Mouse (Mus musculus) lung, postnatal 0 days (tissue): Measurements from ENCODE around the gene Hoxc5. TPM values are rescaled to one million over a fixed set of nuclear protein-coding genes. Genes with fewer than 3 reads are reported as not detected.

ENCODE experiments used
- ATAC-seq: fragments of 200-750 bp; cut with Nextera tagmentation; 2 replicates; pipeline ENCODE4 v1.8.0; 2017; ENCODE audit warnings: moderate library complexity
- DNase-seq: peaks from one replicate; pipeline ENCODE4 v3.0.0-alpha.2; 2016; ENCODE audit warnings: low spot score
- H3K27ac ChIP-seq: fragments of 300-500 bp; sonication (generic); 2 replicates; pipeline ENCODE4 v1.5.1; 2014; ENCODE audit warnings: antibody characterized with exemption, mild to moderate bottlenecking, low read length, mixed read lengths
- H3K27me3 ChIP-seq: fragments of 300-500 bp; sonication (generic); replicated peaks from 2 replicates; pipeline ENCODE4 v1.6.1; 2014; ENCODE audit warnings: low read length, mixed read lengths; ENCODE audit not compliant: insufficient read depth
- H3K36me3 ChIP-seq: fragments of 300-500 bp; sonication (generic); 2 replicates; pipeline ENCODE4 v1.6.1; 2014; ENCODE audit warnings: low read length, mixed read lengths; ENCODE audit not compliant: insufficient read depth
- H3K4me1 ChIP-seq: fragments of 300-500 bp; sonication (generic); 2 replicates; pipeline ENCODE4 v1.6.1; 2014; ENCODE audit warnings: antibody characterized with exemption, low read depth, low read length, mixed read lengths; ENCODE audit not compliant: insufficient read depth
- H3K4me2 ChIP-seq: fragments of 300-500 bp; sonication (generic); replicated peaks from 2 replicates; pipeline ENCODE4 v1.6.1; 2014; ENCODE audit warnings: low read depth, mild to moderate bottlenecking, low read length, moderate library complexity, mixed read lengths
- H3K4me3 ChIP-seq: fragments of 300-500 bp; sonication (generic); 2 replicates; pipeline ENCODE4 v1.5.1; 2014; ENCODE audit warnings: low read depth, low read length
- H3K9ac ChIP-seq: fragments of 300-500 bp; sonication (generic); replicated peaks from 2 replicates; pipeline ENCODE4 v1.6.1; 2014; ENCODE audit warnings: low read depth, mild to moderate bottlenecking
- H3K9me3 ChIP-seq: fragments of 300-500 bp; sonication (generic); 2 replicates; pipeline ENCODE4 v1.6.1; 2016; ENCODE audit warnings: low read length, mixed read lengths
- CTCF ChIP-seq: IDR thresholded peaks from 2 replicates; pipeline ENCODE4 v1.5.1; 2016; ENCODE audit warnings: antibody characterized with exemption, mild to moderate bottlenecking
- EP300 ChIP-seq: IDR thresholded peaks from 2 replicates; pipeline ENCODE4 v1.6.1; 2016; ENCODE audit warnings: antibody characterized with exemption, mild to moderate bottlenecking, control low read depth
- WGBS: fragments of 180-500 bp; shearing (Covaris S2); extraction: QIAGEN DNeasy Blood & Tissue Kit; methylation state at CpG from one replicate; pipeline ENCODE4 v1.1.7; 2014; 5-methylcytosine and 5-hydroxymethylcytosine counted together
- polyA plus RNA-seq: library from polyadenylated mRNA; unstranded; fragments of >200 nt; fragmentation: Nextera tagmentation; extraction: Ambion mirVana; gene quantifications from 2 replicates; pipeline ENCODE4 v1.2.1, GENCODE M21; 2015

The Hoxc5 gene
- polyA plus RNA-seq, 1 experiment from 2014 or later = not detected

DNA sequence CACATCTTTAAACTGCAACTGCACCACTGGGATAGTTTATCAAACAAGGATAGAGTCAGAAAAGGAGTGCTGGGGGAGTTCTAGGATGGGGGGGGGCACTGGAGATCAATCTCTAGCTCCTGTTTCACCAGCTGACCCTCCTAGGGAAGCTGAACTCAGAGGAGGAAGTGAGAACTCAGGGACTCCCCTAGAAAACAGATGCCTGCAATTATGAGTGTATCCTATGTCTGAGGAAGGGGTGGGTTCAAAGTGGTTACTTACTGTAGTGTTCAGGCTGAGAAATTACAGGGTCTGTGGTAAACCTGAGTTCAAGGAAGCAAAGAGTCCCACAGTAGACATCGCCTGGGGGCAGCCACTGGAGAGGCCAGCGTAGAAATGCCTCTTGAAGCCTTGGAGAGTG lies 84.4 kb downstream of the Hoxc5 start:
- Histone ChIP-seq H3K4me1 (no peaks in the 10 kb centered on the region), H3K9me3 (no peaks in the 10 kb centered on the region), H3K4me2 (no peak overlapping the region), H3K36me3 (no peaks in the 10 kb centered on the region), H3K9ac (no peak overlapping the region), H3K4me3 (no peak overlapping the region), H3K27me3 (peaks cover 16% of the 10 kb centered on the region), H3K27ac (no peak overlapping the region)
- TF ChIP-seq EP300 (no peak), CTCF (no peak)
- no peak for ATAC-seq
- DNase-seq = no peak
- 82% methylated on average over 2 of the region's 2 CpGs for WGBS

GRCm38 (mm10) chr15:103053210-103053609 lies 86.0 kb downstream of the Hoxc5 start:
- Histone ChIP-seq H3K27me3 (peaks cover 21% of the 10 kb centered on the region), H3K4me2 (no peak overlapping the region), H3K4me1 (no peaks in the 10 kb centered on the region), H3K9me3 (no peaks in the 10 kb centered on the region), H3K36me3 (no peaks in the 10 kb centered on the region), H3K9ac (no peak overlapping the region), H3K27ac (no peak overlapping the region), H3K4me3 (no peak overlapping the region)
- DNase-seq = no peak
- ATAC-seq = no peak
- no peak for TF ChIP-seq CTCF
- TF ChIP-seq EP300 = no peak

DNA sequence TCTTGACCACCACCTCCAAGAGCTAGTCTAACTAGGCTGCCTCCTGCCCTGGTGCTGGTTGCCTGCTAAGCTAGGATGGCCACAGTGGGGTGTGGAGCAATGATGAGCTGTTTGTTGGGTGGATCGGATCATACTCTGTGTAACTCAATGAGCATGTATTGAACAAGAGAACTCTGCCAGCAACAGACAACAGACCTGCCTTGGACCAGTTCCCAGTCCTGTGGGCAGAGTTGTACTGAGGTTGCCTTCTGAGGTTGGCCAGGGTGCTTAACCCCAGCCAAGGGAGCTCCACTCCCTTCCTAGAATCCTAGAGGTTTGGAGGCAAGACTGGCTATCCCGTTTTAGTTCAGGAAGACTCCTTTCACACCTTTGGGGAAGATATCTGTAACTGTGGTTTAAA lies 89.2 kb downstream of the Hoxc5 start:
- Histone ChIP-seq H3K36me3 (no peaks in the 10 kb centered on the region), H3K27ac (no peak overlapping the region), H3K4me3 (no peak overlapping the region), H3K4me2 (no peak overlapping the region), H3K27me3 (peaks cover 42% of the 10 kb centered on the region), H3K9ac (no peak overlapping the region), H3K9me3 (no peaks in the 10 kb centered on the region), H3K4me1 (no peaks in the 10 kb centered on the region)
- DNase-seq = no peak
- TF ChIP-seq CTCF (no peak), EP300 (no peak)
- ATAC-seq = no peak
- WGBS = 48% methylated on average over 2 of the region's 2 CpGs

DNA sequence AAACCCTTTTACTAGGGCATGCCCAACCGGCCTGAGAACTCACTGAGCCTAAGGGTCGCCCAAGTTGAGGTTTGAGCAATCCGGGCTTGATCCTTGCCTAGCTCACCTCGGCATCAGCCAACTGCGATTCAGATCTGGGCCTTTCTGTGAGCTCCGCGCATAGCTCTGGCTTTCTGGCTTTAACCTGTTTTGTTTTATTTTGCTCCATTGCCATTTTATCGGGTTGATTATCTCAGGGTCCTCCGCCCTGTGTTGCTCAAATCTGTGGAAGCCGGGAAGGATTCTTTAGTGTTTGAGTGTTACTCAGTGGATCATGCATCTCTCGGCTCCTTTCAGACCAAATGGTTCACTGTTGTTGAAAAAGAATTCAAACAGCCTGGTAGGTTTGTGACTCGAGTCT lies 91.5 kb downstream of the Hoxc5 start:
- no peak for TF ChIP-seq CTCF
- TF ChIP-seq EP300 = no peak
- Histone ChIP-seq H3K27me3 (peaks cover 51% of the 10 kb centered on the region), H3K36me3 (no peaks in the 10 kb centered on the region), H3K4me1 (no peaks in the 10 kb centered on the region), H3K4me3 (no peak overlapping the region), H3K9me3 (no peaks in the 10 kb centered on the region), H3K27ac (no peak overlapping the region), H3K9ac (no peak overlapping the region), H3K4me2 (no peak overlapping the region)
- no peak for DNase-seq
- WGBS = 21% methylated on average over 12 of the region's 12 CpGs
- no peak for ATAC-seq

DNA sequence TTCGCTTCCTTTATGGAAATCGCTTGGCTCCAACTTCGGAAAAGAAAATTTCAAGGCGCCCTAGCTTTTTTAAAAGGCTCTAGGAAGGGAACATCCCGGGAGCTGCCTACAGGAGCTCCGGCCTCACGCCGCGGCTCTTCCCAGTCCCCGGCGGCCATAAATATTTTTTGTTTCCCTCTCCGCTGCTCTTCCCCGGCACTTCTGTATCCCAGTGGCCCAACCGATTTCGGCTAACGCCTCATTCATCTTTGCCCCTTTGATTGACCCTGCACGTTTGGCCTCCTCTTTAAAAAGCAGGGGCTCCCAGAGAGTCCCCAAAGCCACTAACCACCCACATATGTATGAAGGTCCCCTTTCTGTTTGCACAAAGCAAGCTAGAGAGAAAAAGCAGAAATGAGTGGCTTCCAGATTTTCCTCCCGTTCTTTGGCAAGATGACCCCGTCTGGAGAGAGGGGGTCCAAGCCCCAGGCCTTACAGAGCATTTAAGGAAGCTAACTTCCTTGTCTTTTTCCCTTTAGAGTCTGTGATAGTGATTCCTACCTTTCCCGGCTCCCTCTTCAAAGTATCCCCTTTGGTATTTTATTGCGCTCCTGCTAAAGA lies 92.2 kb downstream of the Hoxc5 start:
- DNase-seq = no peak
- WGBS = 8% methylated on average over 21 of the region's 21 CpGs
- no peak overlapping the region for H3K27ac ChIP-seq

DNA sequence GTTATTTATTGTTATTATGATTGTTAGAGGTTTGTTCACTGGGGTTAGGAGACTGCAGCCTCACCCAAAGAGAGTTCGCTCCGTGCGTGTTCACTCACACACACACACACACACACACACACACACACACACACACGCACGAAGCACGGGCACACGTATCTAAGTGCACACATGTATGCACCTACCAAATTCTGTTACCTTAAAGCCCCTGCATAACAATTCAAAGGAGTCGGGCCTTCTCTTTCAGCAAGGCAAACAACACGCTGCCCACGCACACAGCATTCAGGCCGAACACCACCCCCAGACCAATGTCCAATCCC lies 92.7 kb downstream of the Hoxc5 start:
- H3K4me1 ChIP-seq = no peaks in the 10 kb centered on the region
- no peak overlapping the region for H3K4me3 ChIP-seq
- peaks cover 46% of the 10 kb centered on the region for H3K27me3 ChIP-seq
- H3K27ac ChIP-seq = no peak overlapping the region
- DNase-seq (no peak), ATAC-seq (no peak)
- no peak overlapping the region for H3K9ac ChIP-seq
- 29% methylated on average over 11 of the region's 11 CpGs for WGBS
- TF ChIP-seq EP300 = no peak
- no peak for TF ChIP-seq CTCF
- no peaks in the 10 kb centered on the region for H3K9me3 ChIP-seq
- no peaks in the 10 kb centered on the region for H3K36me3 ChIP-seq
- no peak overlapping the region for H3K4me2 ChIP-seq

More for the DNA sequence above, 92.2 kb downstream of the Hoxc5 start:
- H3K4me1 ChIP-seq = no peaks in the 10 kb centered on the region
- ATAC-seq = no peak
- H3K9me3 ChIP-seq = no peaks in the 10 kb centered on the region
- TF ChIP-seq EP300 (no peak), CTCF (no peak)
- H3K4me2 ChIP-seq = no peak overlapping the region
- H3K27me3 ChIP-seq = peaks cover 46% of the 10 kb centered on the region
- H3K36me3 ChIP-seq = no peaks in the 10 kb centered on the region
- no peak overlapping the region; the same call in 1 of the 2 replicates for H3K4me3 ChIP-seq
- no peak overlapping the region for H3K9ac ChIP-seq
